Mouse (Mus musculus) kidney, adult 2 months (tissue): ENCODE results near the gene Ifitm1.

Experiments
- CTCF ChIP-seq: fragments of 200-500 bp; conservative IDR thresholded peaks from 2 replicates; pipeline ENCODE4 v1.5.1; 2011; ENCODE audit warnings: low read depth, mild to moderate bottlenecking, control low read depth, low read length, moderate library complexity, mixed read lengths; ENCODE audit not compliant: insufficient read depth, insufficient read length
- POLR2A ChIP-seq: fragments of 200-500 bp; IDR thresholded peaks from one replicate; pipeline ENCODE4 v1.6.1; 2011; ENCODE audit warnings: low read depth, low read length, control low read depth

DNA sequence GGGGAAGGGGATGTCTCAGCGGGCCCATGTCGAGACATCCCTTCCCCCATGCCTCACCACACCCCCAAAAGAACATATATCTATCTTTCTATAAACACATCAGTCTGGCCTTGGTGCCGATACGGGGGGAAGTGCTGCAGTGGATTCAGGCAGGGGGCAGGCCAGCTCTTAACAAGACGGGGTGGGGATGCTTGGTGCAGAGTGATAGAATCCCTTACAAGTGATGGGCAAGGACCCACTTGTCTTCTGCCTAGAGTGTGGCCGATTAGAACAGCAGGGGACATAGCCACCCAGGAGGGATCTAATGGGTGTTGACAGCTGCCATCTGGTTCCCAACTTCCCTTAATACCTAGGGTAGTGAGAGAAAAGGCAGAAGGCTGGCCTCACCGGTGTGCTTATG is 3.9 kb downstream of the Ifitm1 start:
- TF ChIP-seq CTCF (no peak), POLR2A (no peak)
